Mouse (Mus musculus) megakaryocyte progenitor cell, adult 5-6 weeks (primary cell): Measurements from ENCODE around the gene Oscp1. TPM values are rescaled to one million over a fixed set of nuclear protein-coding genes. Genes with fewer than 3 reads are reported as not detected.
"Not testable (repeated sequence)": the region's sequence is repeated elsewhere in the genome, so short reads cannot be mapped to it uniquely, and the experiment has no call there.

ENCODE experiments used
- ATAC-seq: replicated peaks from 2 replicates; pipeline ENCODE4 v1.8.0; 2016; ENCODE audit warnings: mild to moderate bottlenecking, moderate TSS enrichment, inconsistent platforms; ENCODE audit not compliant: poor library complexity
- total RNA-seq, 2 experiments: library from RNA; stranded (forward) in 1 of 2; stranded (reverse) in 1 of 2; fragments of 157-497, 149-512 nt in 1 of 2; fragments of 200-1000 nt in 1 of 2; gene quantifications; 2 replicates each; pipeline versions ENCODE4 v1.2.3 to v1.2.4; 2015 to 2017

Oscp1 gene
- total RNA-seq, 2 experiments from 2014 or later: 15.5 to 31.9 TPM

- ATAC-seq: no peak
Measured at GRCm38 (mm10) chr4:126081601-126082000, 23.2 kb downstream of the Oscp1 start.

DNA sequence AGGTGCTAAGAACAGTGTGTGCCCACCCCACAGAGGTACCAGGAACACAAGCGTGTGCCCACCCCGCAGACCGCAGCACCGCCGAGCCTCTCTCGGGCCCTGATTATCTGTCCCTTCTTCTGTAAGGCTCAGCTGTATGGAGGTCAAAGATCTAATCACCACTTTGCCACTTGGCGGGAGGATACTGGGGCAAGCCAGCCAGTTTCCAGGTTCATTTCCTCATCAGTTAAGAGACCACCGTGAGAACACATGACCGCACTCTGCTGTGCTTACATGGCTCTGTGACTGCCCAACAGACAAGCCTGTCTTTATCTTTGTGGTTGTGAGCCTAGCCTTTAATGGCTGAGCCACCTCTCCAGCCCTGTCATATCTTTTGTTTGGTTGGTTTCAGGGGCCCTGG is 24.7 kb downstream of the Oscp1 start:
- ATAC-seq: peak; percentile 52

GRCm38 (mm10) chr4:126084382-126084781 is 26.0 kb downstream of the Oscp1 start:
- no peak for ATAC-seq

GRCm38 (mm10) chr4:126085996-126086576 is 27.7 kb downstream of the Oscp1 start:
- ATAC-seq: peak; percentile 98

- ATAC-seq: no peak
Measured at GRCm38 (mm10) chr4:126090101-126090847, 31.9 kb downstream of the Oscp1 start.

DNA sequence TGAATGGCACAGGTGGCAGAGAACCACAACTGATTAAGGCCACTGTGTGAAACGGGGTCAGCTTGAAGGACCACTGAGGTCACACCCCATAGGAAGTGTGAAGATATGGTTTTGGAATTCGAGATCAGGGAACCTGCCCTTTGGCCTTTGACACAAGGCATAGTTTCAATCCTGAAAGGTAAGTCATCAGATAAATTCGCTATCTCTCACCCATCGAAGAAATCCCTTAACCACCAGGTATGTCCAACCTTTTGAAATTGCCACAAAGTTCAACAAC is 32.4 kb downstream of the Oscp1 start:
- no peak for ATAC-seq

GRCm38 (mm10) chr4:126091873-126092272 is 33.5 kb downstream of the Oscp1 start:
- ATAC-seq: no peak

- ATAC-seq: not testable (repeated sequence)
Measured at GRCm38 (mm10) chr4:126095622-126096430, 37.5 kb downstream of the Oscp1 start.

- ATAC-seq: peak; percentile 98
Measured at GRCm38 (mm10) chr4:126096464-126097111, 38.2 kb downstream of the Oscp1 start, which contains the start of gene Lsm10. Gene Lsm10, plus strand, starts transcription at chr4:126096623.

GRCm38 (mm10) chr4:126097711-126098253 is 39.4 kb downstream of the Oscp1 start:
- ATAC-seq: no peak

- peak; percentile 17; the same call in 1 of the 2 replicates for ATAC-seq
Measured at GRCm38 (mm10) chr4:126099365-126099764, 41.0 kb downstream of the Oscp1 start.

- ATAC-seq: no peak
Measured at GRCm38 (mm10) chr4:126100764-126101163, 42.4 kb downstream of the Oscp1 start.

DNA sequence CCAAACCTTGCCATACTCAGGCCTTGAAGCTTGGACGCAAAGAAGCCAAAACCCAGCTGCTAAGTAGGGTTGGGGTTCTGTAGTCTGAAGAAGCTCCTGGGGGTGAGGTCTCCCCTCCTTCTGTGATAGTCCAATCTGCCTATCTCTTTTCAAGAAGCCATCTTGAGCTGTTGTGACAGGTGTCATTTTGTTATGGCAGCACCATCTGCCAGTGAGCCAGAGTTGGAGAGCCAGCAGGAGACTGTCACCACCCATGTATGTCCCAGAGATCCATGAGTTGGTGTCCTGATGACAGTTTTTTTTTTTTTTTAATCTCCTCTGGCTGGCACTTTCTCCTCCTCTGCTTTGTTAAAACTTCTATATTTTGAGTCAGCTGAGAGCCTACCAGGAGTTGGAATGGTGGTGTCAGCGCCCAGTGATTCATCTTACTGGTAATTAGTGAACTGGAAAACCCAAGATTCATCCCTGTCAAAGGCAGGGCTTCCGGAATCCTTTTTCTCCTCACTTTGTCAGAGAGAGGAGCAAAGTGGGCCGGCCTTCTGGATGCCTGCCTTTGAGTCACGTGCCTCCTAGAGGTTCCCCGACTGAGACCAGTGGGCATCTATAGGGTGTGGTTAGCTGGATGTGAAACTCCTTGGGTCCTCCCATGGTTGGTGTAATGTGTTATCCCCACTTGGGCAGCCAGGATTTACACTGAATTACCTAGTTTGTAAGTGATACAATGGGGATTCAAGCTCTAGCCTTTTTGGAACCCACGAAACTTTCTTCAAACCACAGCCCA is 43.9 kb downstream of the Oscp1 start:
- no peak for ATAC-seq

DNA sequence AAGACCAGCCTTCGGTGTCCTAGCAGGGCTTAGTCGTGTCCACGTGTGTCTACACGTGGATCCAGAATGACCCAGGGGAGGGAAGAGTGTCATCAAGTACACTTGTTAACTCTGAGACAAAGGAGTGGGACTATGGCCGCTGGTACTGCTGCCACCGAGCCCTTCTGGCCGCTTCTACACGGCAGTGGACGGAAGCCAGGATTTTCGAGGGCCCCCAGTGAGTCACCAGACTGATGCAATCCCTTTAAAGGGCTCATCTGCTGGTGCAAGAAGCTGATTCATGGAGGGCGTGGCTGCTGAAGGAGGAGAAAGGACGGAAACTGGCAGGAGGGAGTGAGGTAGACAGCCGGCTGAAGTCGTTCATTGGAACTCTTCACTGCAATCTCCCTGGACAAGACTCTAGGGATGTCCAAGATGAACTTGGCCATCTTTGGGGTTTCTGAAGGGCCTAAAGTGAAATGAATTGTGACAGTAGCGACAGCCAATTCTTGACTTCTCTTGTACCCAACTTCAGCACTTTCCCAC is 44.8 kb downstream of the Oscp1 start:
- peak; percentile 80 for ATAC-seq

GRCm38 (mm10) chr4:126103590-126104068 is 45.3 kb downstream of the Oscp1 start, which contains the start of gene Stk40:
Gene Stk40, plus strand, starts transcription at chr4:126103957.
- ATAC-seq: peak; percentile 78

DNA sequence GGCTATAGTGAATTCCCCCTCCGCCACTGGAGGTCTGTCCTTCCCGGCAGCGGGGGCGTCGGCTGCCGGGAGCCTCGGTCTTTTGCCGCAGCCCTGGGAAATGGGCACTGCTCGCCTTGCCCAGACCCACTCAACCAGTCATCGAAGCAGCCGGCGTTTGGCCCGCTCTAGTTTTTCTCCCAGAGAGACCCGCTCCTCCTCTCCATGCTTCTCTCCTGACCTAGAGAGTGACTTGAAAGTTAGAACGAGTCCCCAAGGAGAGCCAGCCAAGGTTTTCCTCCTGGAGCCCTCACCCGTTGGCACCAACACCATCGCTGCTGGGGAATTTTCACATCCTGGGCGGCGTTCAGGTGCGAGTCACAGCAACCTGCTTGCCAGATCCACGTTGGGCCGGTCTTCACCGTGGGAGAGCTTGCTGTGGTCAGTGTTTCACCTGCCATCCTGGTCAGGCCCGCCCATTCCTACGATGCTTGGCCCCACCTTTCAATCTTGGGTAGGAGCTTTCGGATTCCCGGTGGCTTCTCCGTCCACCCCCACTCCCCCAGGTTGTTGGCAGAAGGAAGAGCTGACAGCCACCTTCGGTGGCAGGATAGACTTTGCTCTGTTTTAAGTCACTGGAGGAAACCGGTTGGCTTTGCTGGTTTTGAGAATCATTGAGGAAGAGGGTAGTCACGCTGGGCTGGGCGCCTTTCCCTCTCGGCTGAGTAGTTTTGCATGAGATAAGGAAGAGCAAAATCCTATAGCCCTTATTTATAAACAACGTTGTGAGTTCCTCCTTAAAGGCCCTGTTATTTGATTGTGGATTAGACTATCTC is 46.1 kb downstream of the Oscp1 start:
- no peak for ATAC-seq

GRCm38 (mm10) chr4:126105131-126105783 is 46.9 kb downstream of the Oscp1 start:
- ATAC-seq: no peak

GRCm38 (mm10) chr4:126108061-126108740 is 49.8 kb downstream of the Oscp1 start:
- ATAC-seq: no peak
